Mouse (Mus musculus): Measurements from ENCODE around the gene Kbtbd4. TPM values are rescaled to one million over a fixed set of nuclear protein-coding genes. Genes with fewer than 3 reads are reported as not detected.

Gene Kbtbd4
- total and polyA plus RNA-seq, 3 experiments, result 19.5 to 21.7 (median 20.5) TPM

- TF ChIP-seq ZNF384 (IDR thresholded peaks at IDR 0.05; ENCODE audit: low read depth, low read length), result no peak
- TF ChIP-seq NELFE (IDR thresholded peaks at IDR 0.05; ENCODE audit: low read depth, low read length), result no peak
- TF ChIP-seq TBP (conservative IDR thresholded peaks at IDR 0.05; ENCODE audit: low read depth, low read length), result no peak
- TF ChIP-seq POLR2AphosphoS2 (IDR thresholded peaks at IDR 0.05; ENCODE audit: low read depth, low read length), result no peak
- no peak for TF ChIP-seq PAX5 (IDR thresholded peaks at IDR 0.05; ENCODE audit: low read length)
- TF ChIP-seq JUND (conservative IDR thresholded peaks at IDR 0.05; ENCODE audit: low read depth, low read length), result no peak
- TF ChIP-seq USF2 (conservative IDR thresholded peaks at IDR 0.05; ENCODE audit: low read depth, low read length), result no peak
- no peak for TF ChIP-seq ETS1 (conservative IDR thresholded peaks at IDR 0.05; ENCODE audit: low read depth, low read length)
- peak; percentile 73 for TF ChIP-seq POLR2A (IDR thresholded peaks at IDR 0.05; ENCODE audit: low read depth, low read length)
- TF ChIP-seq RAD21 (IDR thresholded peaks at IDR 0.05; ENCODE audit: low read depth, low read length), result no peak
- no peak for TF ChIP-seq CTCF (conservative IDR thresholded peaks at IDR 0.05 in 1 of 2, IDR thresholded peaks at IDR 0.05 in 1 of 2; ENCODE audit: low read depth in 2 of 2, low read length in 2 of 2)
- no peak for TF ChIP-seq NRF1 (IDR thresholded peaks at IDR 0.05; ENCODE audit: low read depth, low read length)
- 0 out of 2 replicates have a peak, but pooled peaks have one; percentile 40 for TF ChIP-seq CHD1 (IDR thresholded peaks at IDR 0.05; ENCODE audit: low read depth, low read length)
- TF ChIP-seq JUN (IDR thresholded peaks at IDR 0.05; ENCODE audit: insufficient read depth, low read depth, low read length), result no peak
These were observed 12.9 kb downstream of the Kbtbd4 start (continued) for GRCm38 (mm10) chr2:90917233-90917998.

- peaks cover 29% of the 10 kb centered on the region for H3K79me2 ChIP-seq (replicated peaks; ENCODE audit: control insufficient read depth, extremely low read depth, insufficient read depth, poor library complexity, severe bottlenecking)
- no peaks in the 10 kb centered on the region for H3K9me3 ChIP-seq (replicated peaks; ENCODE audit: low read length)
- peaks cover 4% of the 10 kb centered on the region for H3K27me3 ChIP-seq (replicated peaks)
- peak overlapping the region; percentile 59 to 90 (median 78) for H3K4me3 ChIP-seq (replicated peaks in 1 of 3; ENCODE audit: low read depth in 2 of 3, low read length in 2 of 3, poor library complexity in 1 of 3)
- DNase-seq (ENCODE audit: extremely low read depth), result no peak
- peak overlapping the region; percentile 81 for H3K9ac ChIP-seq (ENCODE audit: insufficient read depth, low read depth)
- peaks cover 2 to 16% of the 10 kb centered on the region in 2 experiments; a peak in 3 of 4 replicates for H3K4me1 ChIP-seq (ENCODE audit: control insufficient read depth in 1 of 2, insufficient read depth in 2 of 2)
- peaks cover 7 to 17% of the 10 kb centered on the region in 2 experiments for H3K36me3 ChIP-seq (replicated peaks in 1 of 2; ENCODE audit: control insufficient read depth in 1 of 2, insufficient read depth in 1 of 2, low read length in 1 of 2)
- peak overlapping the region; percentile 9; the same call in 1 of the 2 replicates for H3K27ac ChIP-seq (ENCODE audit: insufficient read depth, low read depth)
- dilution Hi-C loops (cut with MboI; ENCODE audit: extremely low pct_ligation_motif_present, extremely low pct_unique_long_range_greater_than_20kb, low sequenced_read_pairs), result no loop called here
- TF ChIP-seq CHD2 (IDR thresholded peaks at IDR 0.05; ENCODE audit: low read length) (0 out of 2 replicates have a peak, but pooled peaks have one; percentile 2), ZNF384 (IDR thresholded peaks at IDR 0.05; ENCODE audit: low read depth, low read length) (peak; percentile 85), ELF1 (IDR thresholded peaks at IDR 0.05; ENCODE audit: low read depth, low read length) (no peak)
- in situ Hi-C loops (cut with MboI; ENCODE audit: low pct_ligation_motif_present, low pct_unique_long_range_greater_than_20kb, low sequenced_read_pairs), result no loop called here
- peak overlapping the region; percentile 10 for H3K4me2 ChIP-seq (ENCODE audit: insufficient read depth, low read depth, poor library complexity, severe bottlenecking)
These were observed 13.6 kb downstream of the Kbtbd4 start for GRCm38 (mm10) chr2:90917999-90918698.

- TF ChIP-seq PAX5 (IDR thresholded peaks at IDR 0.05; ENCODE audit: low read length), result no peak
- TF ChIP-seq BHLHE40 (IDR thresholded peaks at IDR 0.05; ENCODE audit: low read depth, low read length), result no peak
- no peak for TF ChIP-seq ZC3H11A (IDR thresholded peaks at IDR 0.05; ENCODE audit: low read depth, low read length)
- TF ChIP-seq E2F4 (IDR thresholded peaks at IDR 0.05; ENCODE audit: insufficient replicate concordance, low read depth, low read length), result no peak
- no peak for TF ChIP-seq HCFC1 (IDR thresholded peaks at IDR 0.05; ENCODE audit: low read depth, low read length)
- no peak for TF ChIP-seq UBTF (IDR thresholded peaks at IDR 0.05; ENCODE audit: low read depth, low read length)
- TF ChIP-seq SIN3A (IDR thresholded peaks at IDR 0.05; ENCODE audit: low read length), result no peak
- TF ChIP-seq ZNF384 (IDR thresholded peaks at IDR 0.05; ENCODE audit: low read depth, low read length), result no peak
- TF ChIP-seq RAD21 (IDR thresholded peaks at IDR 0.05; ENCODE audit: low read depth, low read length), result no peak
- TF ChIP-seq JUND (conservative IDR thresholded peaks at IDR 0.05; ENCODE audit: low read depth, low read length), result no peak
- no peak for TF ChIP-seq MAZ (IDR thresholded peaks at IDR 0.05; ENCODE audit: low read depth, low read length)
- no peak for TF ChIP-seq ZMIZ1 (IDR thresholded peaks at IDR 0.05; ENCODE audit: low read depth, low read length)
- dilution Hi-C loops (cut with MboI; ENCODE audit: extremely low pct_ligation_motif_present, extremely low pct_unique_long_range_greater_than_20kb, low sequenced_read_pairs), result no loop called here
- H3K27ac ChIP-seq (ENCODE audit: insufficient read depth, low read depth), result no peak overlapping the region
- H3K4me1 ChIP-seq (ENCODE audit: control insufficient read depth in 1 of 2, insufficient read depth in 2 of 2), result peaks cover 2 to 4% of the 10 kb centered on the region in 2 experiments; a peak in 2 of 4 replicates
- no peaks in the 10 kb centered on the region for H3K36me3 ChIP-seq (replicated peaks in 1 of 2; ENCODE audit: control insufficient read depth in 1 of 2, insufficient read depth in 1 of 2, low read length in 1 of 2)
- H3K79me2 ChIP-seq (replicated peaks; ENCODE audit: control insufficient read depth, extremely low read depth, insufficient read depth, poor library complexity, severe bottlenecking), result peaks cover 10% of the 10 kb centered on the region
- H3K4me2 ChIP-seq (ENCODE audit: insufficient read depth, low read depth, poor library complexity, severe bottlenecking), result no peak overlapping the region
- H3K4me3 ChIP-seq (replicated peaks in 1 of 3; ENCODE audit: low read depth in 2 of 3, low read length in 2 of 3, poor library complexity in 1 of 3), result no peak overlapping the region
- H3K27me3 ChIP-seq (replicated peaks), result peaks cover 4% of the 10 kb centered on the region
- no peaks in the 10 kb centered on the region for H3K9me3 ChIP-seq (replicated peaks; ENCODE audit: low read length)
- DNase-seq (ENCODE audit: extremely low read depth), result no peak
- H3K9ac ChIP-seq (ENCODE audit: insufficient read depth, low read depth), result no peak overlapping the region
- in situ Hi-C loops (cut with MboI; ENCODE audit: low pct_ligation_motif_present, low pct_unique_long_range_greater_than_20kb, low sequenced_read_pairs), result no loop called here
These were observed 16.6 kb downstream of the Kbtbd4 start for GRCm38 (mm10) chr2:90921178-90921577.

Data from CH12.LX (cell line).